Mouse (Mus musculus) stomach, postnatal 0 days (tissue): ENCODE data around the gene C8b. TPM values are rescaled to one million over a fixed set of nuclear protein-coding genes. Genes with fewer than 3 reads are reported as not detected.
A peak's percentile ranks its signal among the peaks of the same experiment; 100 is the strongest.

Experiments
- ATAC-seq: fragments of 200-750 bp; cut with Nextera tagmentation; 2 replicates; pipeline ENCODE4 v1.8.0; 2017; ENCODE audit not compliant: low FRiP score, low TSS enrichment
- DNase-seq: peaks from one replicate; pipeline ENCODE4 v3.0.0-alpha.2; 2016; ENCODE audit warnings: low spot score
- H3K27ac ChIP-seq: fragments of 300-500 bp; sonication (generic); replicated peaks from 2 replicates; pipeline ENCODE4 v1.5.1; 2014; ENCODE audit warnings: mild to moderate bottlenecking, control low read depth
- H3K27me3 ChIP-seq: fragments of 300-500 bp; sonication (generic); 2 replicates; pipeline ENCODE4 v1.6.1; 2014; ENCODE audit warnings: low read length; ENCODE audit not compliant: control insufficient read depth, insufficient read depth
- H3K36me3 ChIP-seq: fragments of 300-500 bp; sonication (generic); 2 replicates; pipeline ENCODE4 v1.6.1; 2014; ENCODE audit warnings: low read length, mixed read lengths; ENCODE audit not compliant: control insufficient read depth, insufficient read depth
- H3K4me1 ChIP-seq: fragments of 300-500 bp; sonication (generic); replicated peaks from 2 replicates; pipeline ENCODE4 v1.6.1; 2014; ENCODE audit warnings: antibody characterized with exemption; ENCODE audit not compliant: control insufficient read depth, insufficient read depth
- H3K4me2 ChIP-seq: fragments of 300-500 bp; sonication (generic); replicated peaks from 2 replicates; pipeline ENCODE4 v1.6.1; 2014; ENCODE audit warnings: low read depth, mild to moderate bottlenecking, control low read depth, moderate library complexity
- H3K4me3 ChIP-seq: fragments of 300-500 bp; sonication (generic); 2 replicates; pipeline ENCODE4 v1.5.1; 2014; ENCODE audit warnings: low read depth, low read length, control low read depth
- H3K9ac ChIP-seq: fragments of 300-500 bp; sonication (generic); 2 replicates; pipeline ENCODE4 v1.6.1; 2014; ENCODE audit warnings: mild to moderate bottlenecking, low read length, control low read depth, mixed read lengths
- H3K9me3 ChIP-seq: fragments of 300-500 bp; sonication (generic); 2 replicates; pipeline ENCODE4 v1.6.1; 2016; ENCODE audit warnings: low read length; ENCODE audit not compliant: control insufficient read depth
- CTCF ChIP-seq: IDR thresholded peaks from 2 replicates; pipeline ENCODE4 v1.5.1; 2016; ENCODE audit warnings: antibody characterized with exemption, low read depth, mild to moderate bottlenecking, moderate library complexity
- EP300 ChIP-seq: optimal IDR thresholded peaks from 2 replicates; pipeline ENCODE3; 2016; ENCODE audit warnings: antibody characterized with exemption
- WGBS: fragments of 180-500 bp; shearing (Covaris S2); extraction: QIAGEN DNeasy Blood & Tissue Kit; methylation state at CpG from one replicate; pipeline ENCODE4 v1.1.7; 2014; 5-methylcytosine and 5-hydroxymethylcytosine counted together
- polyA plus RNA-seq: library from polyadenylated mRNA; unstranded; fragments of >200 nt; fragmentation: Nextera tagmentation; extraction: Ambion mirVana; gene quantifications from 2 replicates; pipeline ENCODE4 v1.2.1, GENCODE M21; 2015

The C8b gene
- polyA plus RNA-seq, 1 experiment from 2014 or later = 0.17 TPM

DNA sequence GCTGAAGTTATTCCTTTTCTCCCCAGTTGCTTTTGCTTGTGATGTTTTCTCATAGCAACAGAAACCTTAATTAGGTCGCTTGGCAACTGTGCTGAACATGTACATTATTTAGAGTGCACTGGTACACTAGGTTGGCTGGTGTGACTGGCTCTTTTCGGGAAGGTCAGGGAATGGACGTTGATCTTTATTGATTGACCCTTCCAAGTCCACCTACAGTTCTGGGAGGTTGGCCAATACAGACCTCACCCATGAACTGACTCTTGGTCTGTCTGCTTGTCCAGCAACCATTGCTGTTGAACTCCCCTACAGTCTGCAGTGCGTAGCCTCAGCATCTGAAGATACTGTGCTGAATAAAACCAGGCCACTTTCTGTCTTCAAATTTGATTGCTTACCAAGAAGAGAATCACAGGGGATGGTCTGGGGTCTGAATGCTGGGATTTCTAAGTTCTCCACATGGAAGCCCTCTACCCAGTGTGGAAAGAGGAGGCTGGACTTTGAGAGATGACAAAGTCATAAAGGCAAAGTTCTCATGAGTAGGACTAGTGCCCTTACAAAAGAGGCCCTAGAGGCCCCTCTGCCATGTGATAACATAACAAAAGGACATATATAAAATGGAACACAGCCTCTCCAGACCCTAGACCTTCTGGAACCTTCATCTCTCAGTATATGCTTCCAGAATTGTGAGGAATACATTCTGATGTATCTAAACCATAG is 50.6 kb downstream of the C8b start:
- Histone ChIP-seq H3K9ac (no peak overlapping the region), H3K4me3 (no peak overlapping the region), H3K4me2 (no peak overlapping the region), H3K27ac (no peak overlapping the region), H3K4me1 (no peaks in the 10 kb centered on the region), H3K9me3 (no peaks in the 10 kb centered on the region), H3K27me3 (no peaks in the 10 kb centered on the region), H3K36me3 (no peaks in the 10 kb centered on the region)
- WGBS = 82% methylated on average over 4 of the region's 4 CpGs
- DNase-seq (no peak), ATAC-seq (no peak)
- TF ChIP-seq CTCF (no peak), EP300 (no peak)

DNA sequence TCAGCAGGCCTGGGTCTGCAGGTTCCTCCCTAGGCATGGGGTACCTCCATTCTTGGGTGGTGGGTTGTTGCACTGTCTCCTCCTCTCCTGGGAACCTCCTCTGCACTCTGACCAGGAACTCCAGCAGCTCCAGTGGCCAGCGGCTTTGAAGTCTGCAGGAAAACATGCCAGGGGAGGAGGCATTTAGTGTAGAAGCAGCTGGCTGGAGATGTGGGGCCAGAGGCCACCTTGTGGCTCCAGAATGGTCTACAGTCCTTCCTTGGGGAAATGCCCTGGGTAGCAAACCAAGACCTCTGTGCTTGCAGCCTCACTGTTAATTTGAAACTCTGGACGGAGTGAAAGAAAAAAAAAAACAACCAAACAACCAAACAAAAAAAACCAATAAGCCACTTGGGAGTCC is 51.4 kb downstream of the C8b start:
- Histone ChIP-seq H3K27me3 (no peaks in the 10 kb centered on the region), H3K27ac (no peak overlapping the region), H3K4me1 (no peaks in the 10 kb centered on the region), H3K9me3 (no peaks in the 10 kb centered on the region), H3K36me3 (no peaks in the 10 kb centered on the region), H3K4me3 (no peak overlapping the region), H3K9ac (no peak overlapping the region), H3K4me2 (no peak overlapping the region)
- 52% methylated on average over 2 of the region's 2 CpGs for WGBS
- ATAC-seq (no peak), DNase-seq (no peak)
- peak; percentile 26 for TF ChIP-seq CTCF
- TF ChIP-seq EP300 = no peak

DNA sequence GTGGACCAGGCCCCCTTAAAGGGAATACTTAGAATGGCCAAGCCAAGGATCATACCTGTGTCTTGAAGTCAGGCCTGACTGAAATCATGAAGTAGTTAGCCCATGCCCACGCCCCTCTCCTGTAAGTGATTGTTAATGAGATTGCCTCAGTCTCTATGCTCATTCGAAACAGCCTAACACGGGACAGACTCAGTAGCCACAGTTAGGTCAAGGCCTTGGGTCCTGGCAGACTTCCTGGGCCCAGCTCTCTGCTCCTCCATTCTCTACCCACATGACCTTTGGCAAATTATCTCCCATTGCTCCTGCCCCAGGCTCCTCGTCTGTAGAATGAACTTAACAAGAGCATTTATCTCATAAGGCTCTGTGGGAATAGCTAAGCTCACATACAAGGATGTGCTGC is 52.9 kb downstream of the C8b start:
- H3K27ac ChIP-seq = no peak overlapping the region
- DNase-seq = no peak
- H3K4me1 ChIP-seq = no peaks in the 10 kb centered on the region
- H3K9ac ChIP-seq = no peak overlapping the region
- H3K27me3 ChIP-seq = no peaks in the 10 kb centered on the region
- no peak for TF ChIP-seq CTCF
- no peak for ATAC-seq
- no peak overlapping the region for H3K4me2 ChIP-seq
- no peak overlapping the region for H3K4me3 ChIP-seq
- H3K36me3 ChIP-seq = no peaks in the 10 kb centered on the region
- 65% methylated on average over 4 of the region's 4 CpGs for WGBS
- H3K9me3 ChIP-seq = no peaks in the 10 kb centered on the region

DNA sequence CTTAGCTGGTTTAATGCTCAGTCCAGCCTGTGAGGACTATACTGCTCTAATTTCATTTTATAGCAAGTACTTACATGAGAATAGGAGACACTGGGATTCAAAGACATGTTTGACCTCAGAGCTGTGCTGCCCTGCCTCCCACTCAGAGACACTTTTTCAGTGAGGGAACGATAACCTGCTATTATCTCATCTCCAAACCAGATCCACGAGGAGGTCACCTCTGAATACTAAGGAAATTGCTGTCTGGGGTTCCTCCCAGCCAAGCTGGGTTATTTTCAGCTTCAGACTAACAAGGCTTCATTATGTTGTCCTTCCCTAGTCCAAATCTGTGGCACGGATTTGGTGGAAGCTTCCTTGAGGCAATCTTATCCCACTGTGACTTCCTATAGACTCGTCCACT is 53.8 kb downstream of the C8b start:
- H3K4me1 ChIP-seq = no peaks in the 10 kb centered on the region
- H3K9me3 ChIP-seq = no peaks in the 10 kb centered on the region
- ATAC-seq (no peak), DNase-seq (no peak)
- TF ChIP-seq EP300 (no peak), CTCF (no peak)
- H3K27ac ChIP-seq = no peak overlapping the region
- H3K9ac ChIP-seq = no peak overlapping the region
- no peak overlapping the region for H3K4me2 ChIP-seq
- H3K4me3 ChIP-seq = no peak overlapping the region
- WGBS = 72% methylated on average over 4 of the region's 4 CpGs
- H3K27me3 ChIP-seq = no peaks in the 10 kb centered on the region
- H3K36me3 ChIP-seq = no peaks in the 10 kb centered on the region

DNA sequence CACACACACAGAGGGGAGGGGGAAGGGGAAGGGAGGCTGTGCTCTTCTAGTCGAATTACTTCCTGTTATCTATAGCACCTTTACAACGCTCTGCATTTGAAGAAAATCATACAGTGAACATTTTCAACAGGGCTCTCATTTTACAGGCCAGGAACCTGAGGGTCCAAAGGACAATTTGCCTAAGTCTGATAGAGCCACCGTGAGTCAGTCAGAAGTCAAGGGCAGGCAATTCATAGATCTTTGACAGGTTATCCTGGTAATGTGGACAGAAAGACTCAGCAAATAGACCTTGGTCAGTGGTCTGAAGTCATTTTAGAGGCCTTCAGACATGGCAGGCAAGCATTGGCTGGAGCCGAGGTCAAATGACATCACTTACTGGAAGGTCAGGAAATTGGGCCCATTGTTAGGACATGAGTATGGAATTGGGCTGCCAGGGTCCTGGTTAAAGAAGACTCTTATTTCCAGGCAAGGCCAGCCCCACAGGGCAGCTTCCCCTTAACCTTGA is 57.5 kb downstream of the C8b start:
- DNase-seq (no peak), ATAC-seq (peak; percentile 67)
- H3K27ac ChIP-seq = no peak overlapping the region
- H3K27me3 ChIP-seq = no peaks in the 10 kb centered on the region
- no peak for TF ChIP-seq CTCF
- no peak for TF ChIP-seq EP300
- no peaks in the 10 kb centered on the region for H3K9me3 ChIP-seq
- H3K4me1 ChIP-seq = no peaks in the 10 kb centered on the region
- no peak overlapping the region for H3K4me3 ChIP-seq
- WGBS = 51% methylated on average over 4 of the region's 4 CpGs
- no peak overlapping the region for H3K4me2 ChIP-seq
- H3K9ac ChIP-seq = no peak overlapping the region
- H3K36me3 ChIP-seq = no peaks in the 10 kb centered on the region

DNA sequence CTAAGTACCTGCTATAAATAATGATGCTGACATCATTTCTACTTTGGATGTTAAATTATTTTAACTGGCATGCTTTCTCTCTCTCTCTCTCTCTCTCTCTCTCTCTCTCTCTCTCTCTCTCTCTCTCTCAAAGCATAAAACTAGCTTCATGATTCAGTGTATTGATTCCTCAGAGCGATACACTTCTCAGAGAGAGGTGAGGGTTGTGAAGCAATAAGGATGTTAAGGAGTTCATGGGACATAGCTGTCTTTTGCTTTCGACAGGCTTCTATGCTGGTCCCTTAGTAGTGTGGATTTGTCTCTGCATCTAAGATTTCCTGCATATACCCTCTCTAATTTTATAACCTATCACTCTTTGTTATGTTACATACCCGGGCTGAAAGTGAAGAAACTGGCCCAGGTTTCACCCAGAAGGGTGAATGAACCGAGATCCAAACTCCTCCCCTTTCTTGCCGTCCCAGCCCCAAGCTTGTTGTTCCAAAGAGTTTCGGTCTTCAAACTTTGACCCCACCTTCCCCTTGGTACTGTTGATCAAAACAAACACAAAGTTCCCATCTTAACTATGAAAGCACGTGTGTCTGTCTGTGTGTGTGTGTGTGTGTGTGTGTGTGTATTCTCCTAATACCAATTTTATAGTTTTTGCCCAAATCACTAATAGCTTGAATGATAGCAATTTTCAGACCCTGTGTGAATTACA is 58.4 kb downstream of the C8b start:
- no peak overlapping the region for H3K4me3 ChIP-seq
- H3K27me3 ChIP-seq = no peaks in the 10 kb centered on the region
- TF ChIP-seq EP300 = no peak
- TF ChIP-seq CTCF = no peak
- ATAC-seq = no peak
- H3K9me3 ChIP-seq = no peaks in the 10 kb centered on the region
- no peaks in the 10 kb centered on the region for H3K36me3 ChIP-seq
- H3K4me2 ChIP-seq = no peak overlapping the region
- no peaks in the 10 kb centered on the region for H3K4me1 ChIP-seq
- no peak for DNase-seq
- no peak overlapping the region for H3K27ac ChIP-seq
- no peak overlapping the region for H3K9ac ChIP-seq
- WGBS = 62% methylated on average over 7 of the region's 7 CpGs
